Mouse (Mus musculus) cerebellum, adult 2 months (tissue): ENCODE measurements around the gene Carm1. TPM values are rescaled to one million over a fixed set of nuclear protein-coding genes. Genes with fewer than 3 reads are reported as not detected.

ENCODE experiments used
- DNase-seq, 2 experiments: peaks; one replicate each; pipeline ENCODE4 v3.0.0; 2021
- H3K27ac ChIP-seq: fragments of 200-500 bp; 2 replicates; pipeline ENCODE4 v1.5.1; 2012; ENCODE audit warnings: low read length, control low read depth, inconsistent platforms; ENCODE audit not compliant: insufficient read depth
- H3K27me3 ChIP-seq: fragments of 200-500 bp; 2 replicates; pipeline ENCODE4 v1.6.1; 2012; ENCODE audit warnings: inconsistent platforms, mild to moderate bottlenecking, low read length, moderate library complexity; ENCODE audit not compliant: control insufficient read depth, insufficient read depth
- H3K4me1 ChIP-seq: fragments of 200-500 bp; 2 replicates; pipeline ENCODE4 v1.6.1; 2011; ENCODE audit warnings: low read length; ENCODE audit not compliant: control insufficient read depth, insufficient read depth
- H3K4me3 ChIP-seq: fragments of 200-500 bp; replicated peaks from 2 replicates; pipeline ENCODE3; 2011; ENCODE audit warnings: mild to moderate bottlenecking, low read depth, low read length, control low read depth; ENCODE audit not compliant: insufficient read depth
- CTCF ChIP-seq: fragments of 200-500 bp; IDR thresholded peaks from 2 replicates; pipeline ENCODE4 v1.5.1; 2011; ENCODE audit warnings: low read depth, mild to moderate bottlenecking, control low read depth, low read length, moderate library complexity, borderline replicate concordance; ENCODE audit not compliant: insufficient read depth
- POLR2A ChIP-seq: fragments of 200-500 bp; IDR thresholded peaks from 2 replicates; pipeline ENCODE4 v1.6.1; 2011; ENCODE audit warnings: low read length, control low read depth, borderline replicate concordance; ENCODE audit not compliant: insufficient read depth
- WGBS: fragments of 180-500 bp; shearing (Covaris S2); methylation state at CpG from one replicate; pipeline ENCODE4 v1.1.7; 2018; 5-methylcytosine and 5-hydroxymethylcytosine counted together
- polyA plus RNA-seq: library from polyadenylated mRNA; depleted of rRNA; stranded (reverse); fragments of >200 nt; gene quantifications from 2 replicates; pipeline ENCODE4 v1.2.3, GENCODE M21; 2012; rRNA removed

Carm1 gene
- polyA plus RNA-seq = 51.0 and 57.1 TPM in 2 replicates

- TF ChIP-seq POLR2A (no peak), CTCF (no peak)
- peak in 1 of 2 experiments; percentile 79 for DNase-seq
- H3K27me3 ChIP-seq = no peaks in the 10 kb centered on the region
- H3K27ac ChIP-seq = peak within 1 kb of the TSS; percentile 44
- peak within 1 kb of the TSS; percentile 73 for H3K4me3 ChIP-seq
- peaks cover 9% of the 10 kb centered on the region for H3K4me1 ChIP-seq
- 7% methylated on average over 41 of the region's 52 CpGs for WGBS
Measured at GRCm38 (mm10) chr9:21546789-21547074, at the start of gene Carm1. Gene Carm1 (plus strand): TSS chr9:21546894.

GRCm38 (mm10) chr9:21497050-21497542 lies 49.6 kb upstream of the Carm1 start:
- Histone ChIP-seq H3K27ac (no peak overlapping the region), H3K4me1 (no peaks in the 10 kb centered on the region; the same call in 1 of the 2 replicates), H3K27me3 (no peaks in the 10 kb centered on the region), H3K4me3 (no peak overlapping the region)
- TF ChIP-seq CTCF (no peak), POLR2A (no peak)
- WGBS = 86% methylated on average over 16 of the region's 16 CpGs
- no peak for DNase-seq

GRCm38 (mm10) chr9:21497664-21498063 lies 49.0 kb upstream of the Carm1 start:
- WGBS = 84% methylated on average over 2 of the region's 2 CpGs
- no peaks in the 10 kb centered on the region; the same call in 1 of the 2 replicates for H3K4me1 ChIP-seq
- no peaks in the 10 kb centered on the region for H3K27me3 ChIP-seq
- H3K4me3 ChIP-seq = no peak overlapping the region
- DNase-seq = no peak
- H3K27ac ChIP-seq = no peak overlapping the region
- TF ChIP-seq POLR2A (no peak), CTCF (no peak)

- no peaks in the 10 kb centered on the region for H3K27me3 ChIP-seq
- no peak for DNase-seq
- 85% methylated on average over 12 of the region's 12 CpGs for WGBS
- H3K27ac ChIP-seq = no peak overlapping the region
- H3K4me3 ChIP-seq = no peak overlapping the region
- TF ChIP-seq CTCF (no peak), POLR2A (no peak)
- no peaks in the 10 kb centered on the region; the same call in 1 of the 2 replicates for H3K4me1 ChIP-seq
Measured at GRCm38 (mm10) chr9:21498284-21498902, 48.3 kb upstream of the Carm1 start.

- TF ChIP-seq POLR2A = no peak
- TF ChIP-seq CTCF = no peak
- WGBS = 94% methylated on average over 8 of the region's 8 CpGs
- DNase-seq = no peak
Measured at GRCm38 (mm10) chr9:21503352-21503751, 43.3 kb upstream of the Carm1 start.

GRCm38 (mm10) chr9:21505767-21506166 lies 40.9 kb upstream of the Carm1 start:
- no peak for DNase-seq
- H3K27ac ChIP-seq = no peak overlapping the region
- H3K4me1 ChIP-seq = peaks cover 5% of the 10 kb centered on the region
- H3K4me3 ChIP-seq = no peak overlapping the region
- no peaks in the 10 kb centered on the region for H3K27me3 ChIP-seq
- TF ChIP-seq POLR2A (no peak), CTCF (no peak)

More at GRCm38 (mm10) chr9:21503352-21503751, 43.3 kb upstream of the Carm1 start:
- no peaks in the 10 kb centered on the region for H3K27me3 ChIP-seq
- H3K27ac ChIP-seq = no peak overlapping the region
- no peaks in the 10 kb centered on the region for H3K4me1 ChIP-seq
- no peak overlapping the region for H3K4me3 ChIP-seq

- TF ChIP-seq POLR2A = no peak
- TF ChIP-seq CTCF = no peak
- H3K27me3 ChIP-seq = no peaks in the 10 kb centered on the region
- H3K4me3 ChIP-seq = no peak overlapping the region
- H3K4me1 ChIP-seq = peaks cover 5% of the 10 kb centered on the region
- 42% methylated on average over 15 of the region's 15 CpGs for WGBS
- peak in 1 of 2 experiments; percentile 29 for DNase-seq
- H3K27ac ChIP-seq = no peak overlapping the region
Measured at GRCm38 (mm10) chr9:21507753-21508430, 38.8 kb upstream of the Carm1 start.
